Mouse (Mus musculus) thymus, adult 2 months (tissue): ENCODE results near the gene Wt1.

Experiments used
- CTCF ChIP-seq: fragments of 200-500 bp; IDR thresholded peaks from 2 replicates; pipeline ENCODE4 v1.5.1; 2012; ENCODE audit warnings: mild to moderate bottlenecking, control low read depth, low read length, moderate library complexity, borderline replicate concordance; ENCODE audit not compliant: control insufficient read depth, poor library complexity, insufficient read depth; ENCODE audit errors: extremely low read depth
- POLR2A ChIP-seq: fragments of 200-500 bp; IDR thresholded peaks from 2 replicates; pipeline ENCODE4 v1.6.1; 2012; ENCODE audit warnings: mild to moderate bottlenecking, low read length, control low read depth, moderate library complexity; ENCODE audit not compliant: control insufficient read depth, poor library complexity, insufficient read depth; ENCODE audit errors: extremely low read depth

- TF ChIP-seq CTCF (no peak), POLR2A (no peak)
These were observed 4.1 kb upstream of the Wt1 start for GRCm38 (mm10) chr2:105122216-105122615.
